Mouse (Mus musculus) urinary bladder, postnatal 36 days (tissue): ENCODE data around the gene Scn8a.
A peak's percentile ranks its signal among the peaks of the same experiment; 100 is the strongest.

Source experiments
- DNase-seq, 2 experiments: peaks; one replicate each; pipeline ENCODE4 v3.0.0; 2022; ENCODE audit warnings: low spot score in 2 of 2, mixed read lengths in 1 of 2

The Scn8a gene

GRCm38 (mm10) chr15:100879073-100879472 is 9.4 kb downstream of the Scn8a start:
- no peak for DNase-seq

GRCm38 (mm10) chr15:100881385-100881784 is 11.7 kb downstream of the Scn8a start:
- no peak for DNase-seq

GRCm38 (mm10) chr15:100884481-100884880 is 14.8 kb downstream of the Scn8a start:
- DNase-seq = no peak

GRCm38 (mm10) chr15:100891962-100892361 is 22.3 kb downstream of the Scn8a start:
- DNase-seq = no peak

- no peak for DNase-seq
These were observed 26.8 kb downstream of the Scn8a start for GRCm38 (mm10) chr15:100896502-100896901.

GRCm38 (mm10) chr15:100903811-100904210 is 34.2 kb downstream of the Scn8a start:
- no peak for DNase-seq

GRCm38 (mm10) chr15:100905006-100905405 is 35.3 kb downstream of the Scn8a start:
- no peak for DNase-seq

GRCm38 (mm10) chr15:100905751-100906150 is 36.1 kb downstream of the Scn8a start:
- no peak for DNase-seq

- DNase-seq = no peak
These were observed 39.2 kb downstream of the Scn8a start for GRCm38 (mm10) chr15:100908817-100909216.

GRCm38 (mm10) chr15:100909734-100910163 is 40.1 kb downstream of the Scn8a start:
- no peak for DNase-seq

GRCm38 (mm10) chr15:100910381-100910841 is 40.8 kb downstream of the Scn8a start:
- no peak for DNase-seq

GRCm38 (mm10) chr15:100912676-100913266 is 43.1 kb downstream of the Scn8a start:
- no peak for DNase-seq

- peak; percentile 14 to 21 for DNase-seq
These were observed 45.1 kb downstream of the Scn8a start for GRCm38 (mm10) chr15:100914734-100915242.

GRCm38 (mm10) chr15:100918046-100918445 is 48.4 kb downstream of the Scn8a start:
- no peak for DNase-seq

GRCm38 (mm10) chr15:100922210-100922609 is 52.6 kb downstream of the Scn8a start:
- DNase-seq = no peak

GRCm38 (mm10) chr15:100923476-100923875 is 53.8 kb downstream of the Scn8a start:
- peak in 1 of 2 experiments; percentile 9 for DNase-seq

- no peak for DNase-seq
These were observed 55.3 kb downstream of the Scn8a start for GRCm38 (mm10) chr15:100924941-100925340.

- DNase-seq = no peak
These were observed 60.8 kb downstream of the Scn8a start for GRCm38 (mm10) chr15:100930477-100930876.

- no peak for DNase-seq
These were observed 66.5 kb downstream of the Scn8a start for GRCm38 (mm10) chr15:100936176-100936575.

GRCm38 (mm10) chr15:100948383-100948782 is 78.7 kb downstream of the Scn8a start:
- DNase-seq = no peak

GRCm38 (mm10) chr15:100949169-100949568 is 79.5 kb downstream of the Scn8a start:
- DNase-seq = no peak

GRCm38 (mm10) chr15:100951491-100951890 is 81.8 kb downstream of the Scn8a start:
- DNase-seq = no peak

- no peak for DNase-seq
These were observed 82.6 kb downstream of the Scn8a start for GRCm38 (mm10) chr15:100952292-100952691.

GRCm38 (mm10) chr15:100952854-100953253 is 83.2 kb downstream of the Scn8a start:
- no peak for DNase-seq
